ENCODE assay signal across 8 mouse cellular contexts in the genomic region with DNA sequence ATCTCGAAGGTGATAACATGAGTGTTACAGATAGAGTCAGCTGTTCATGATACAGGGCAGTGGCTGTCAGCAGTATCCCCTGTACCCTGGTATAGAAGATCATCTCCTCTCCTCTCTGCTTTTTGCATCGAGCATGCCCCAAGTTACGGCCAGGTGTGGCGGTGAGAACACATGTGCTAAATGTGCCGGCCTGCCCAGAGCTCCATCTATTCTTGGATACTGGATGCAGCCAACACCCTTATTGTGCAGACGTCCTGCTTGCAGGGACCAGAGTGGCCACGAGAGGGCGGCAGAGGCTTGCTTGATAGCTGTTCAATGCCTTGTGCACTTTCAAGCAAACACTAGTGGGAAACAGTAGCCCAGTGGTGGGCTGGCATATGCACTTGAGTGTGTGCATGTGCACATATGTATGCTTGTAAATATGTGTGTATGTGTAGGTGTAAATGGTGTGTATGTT. TPM values are rescaled to one million over a fixed set of nuclear protein-coding genes. Genes with fewer than 3 reads are reported as not detected.
DNase-seq lines count a peak whose midpoint lies in the region; ATAC-seq lines count a peak whose summit lies in the region.

No protein-coding gene starts in this region.

- H3K4me2 ChIP-seq in hindbrain, embryonic 16.5 days (ENCODE audit: low read length): no peak overlapping the region

- ATAC-seq in hindbrain, embryonic 16.5 days: peak; percentile 96

- peaks cover 11% of the 10 kb centered on the region for H3K36me3 ChIP-seq in hindbrain, embryonic 16.5 days (ENCODE audit: control insufficient read depth, insufficient read depth, low read length)

- H3K4me3 ChIP-seq in hindbrain, embryonic 16.5 days (ENCODE audit: low read length): no peak overlapping the region

- H3K4me1 ChIP-seq in hindbrain, embryonic 16.5 days (ENCODE audit: control insufficient read depth, insufficient read depth, low read depth, low read length): no peaks in the 10 kb centered on the region

- H3K9ac ChIP-seq in hindbrain, embryonic 16.5 days (ENCODE audit: low read depth, low read length): 0 out of 2 replicates have a peak overlapping the region, but pooled peaks have one; percentile 44

- 23% methylated on average over 8 of the region's 8 CpGs for WGBS in hindbrain, embryonic 16.5 days

- H3K27ac ChIP-seq in hindbrain, embryonic 16.5 days (ENCODE audit: low read depth, low read length): no peak overlapping the region

- H3K27me3 ChIP-seq in hindbrain, embryonic 16.5 days (replicated peaks; ENCODE audit: control insufficient read depth, insufficient read depth, low read length): no peaks in the 10 kb centered on the region

- DNase-seq in T-cell, adult 2 months (ENCODE audit: low spot score): peak; percentile 83
- peak; percentile 96 to 99 for DNase-seq in cerebellum, postnatal 36 days
- DNase-seq in gastrocnemius, adult 18-20 months (ENCODE audit: low spot score): peak; percentile 97
- DNase-seq in left cerebral cortex, adult 18-20 months (ENCODE audit: low spot score in 2 of 2): peak; percentile 97 to 100
- peak; percentile 87 to 94 for DNase-seq in lung, postnatal 4 days
- DNase-seq in right cerebral cortex, adult 2 months (ENCODE audit: low spot score in 2 of 2): peak; percentile 99 to 100
- DNase-seq in urinary bladder, postnatal 14 days (ENCODE audit: low spot score): peak; percentile 95

- H3K9me3 ChIP-seq in hindbrain, embryonic 16.5 days (ENCODE audit: control insufficient read depth, low read length): no peaks in the 10 kb centered on the region

RNA-seq across cellular contexts. Expression of a gene that starts 16.8 kb away (rescaled TPM):
- total RNA-seq in gastrocnemius, adult 18-20 months (2021): 10 to 100 TPM; 37.3 to 41.0 TPM
- polyA plus RNA-seq in hindbrain, embryonic 16.5 days (2015; fragmentation: Nextera tagmentation; extraction: Ambion mirVana): 119 and 123 TPM in 2 replicates
- total RNA-seq in left cerebral cortex, adult 18-20 months (2021): 10 to 100 TPM; 90.5 to 91.4 TPM

RNA-seq across cellular contexts. Expression of a gene that starts 17.2 kb away (rescaled TPM):
- total RNA-seq in gastrocnemius, adult 18-20 months (2021): 10 to 100 TPM; 19.8 to 20.8 TPM
- 37.5 and 40.6 TPM in 2 replicates for polyA plus RNA-seq in hindbrain, embryonic 16.5 days (2015; fragmentation: Nextera tagmentation; extraction: Ambion mirVana)
- total RNA-seq in left cerebral cortex, adult 18-20 months (2021): 10 to 100 TPM; 19.4 to 21.3 TPM

RNA-seq across cellular contexts. Expression of a gene that starts 55.1 kb away (rescaled TPM):
- total RNA-seq in gastrocnemius, adult 18-20 months (2021): 1 to 10 TPM; 3.2 to 5.0 TPM
- 16.4 and 19.3 TPM in 2 replicates for polyA plus RNA-seq in hindbrain, embryonic 16.5 days (2015; fragmentation: Nextera tagmentation; extraction: Ambion mirVana)
- total RNA-seq in left cerebral cortex, adult 18-20 months (2021): 1 to 10 TPM; 6.2 to 7.1 TPM

RNA-seq across cellular contexts. Expression of a gene that starts 55.3 kb away (rescaled TPM):
- 1 to 10 TPM; 3.0 to 3.2 TPM for total RNA-seq in gastrocnemius, adult 18-20 months (2021)
- 3.2 and 3.6 TPM in 2 replicates for polyA plus RNA-seq in hindbrain, embryonic 16.5 days (2015; fragmentation: Nextera tagmentation; extraction: Ambion mirVana)
- 1 to 10 TPM; 6.4 to 9.7 TPM for total RNA-seq in left cerebral cortex, adult 18-20 months (2021)
